Mouse (Mus musculus) layer of hippocampus, adult 11-12 months (tissue): ENCODE data around the gene Tank.

Source experiments
- DNase-seq: peaks from one replicate; pipeline ENCODE4 v3.0.0; 2022; ENCODE audit warnings: low spot score

Gene Tank

DNA sequence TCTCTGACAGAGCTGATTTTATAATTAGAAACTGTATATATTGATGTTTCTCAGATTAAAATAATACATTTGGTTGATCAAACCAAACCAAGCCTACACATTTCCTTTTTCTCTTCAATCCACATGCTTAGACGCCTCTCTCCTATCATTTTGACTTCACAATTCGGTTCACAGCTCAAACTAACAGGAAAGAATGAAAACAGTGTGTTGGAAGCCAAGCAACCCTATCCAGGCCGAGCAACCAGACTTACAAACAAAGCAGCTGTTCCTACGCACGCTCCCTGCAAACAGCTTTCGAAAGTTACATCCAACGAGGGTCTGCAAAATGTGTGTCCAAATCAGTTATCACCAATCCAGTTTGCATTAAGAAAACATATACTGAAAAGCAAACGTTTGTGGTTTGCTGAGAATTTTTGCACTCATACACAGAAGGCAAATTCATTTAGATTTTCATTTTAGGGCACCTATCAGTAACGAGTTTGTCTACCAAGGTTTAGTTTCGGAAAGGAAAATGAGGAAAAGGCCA is 2.2 kb downstream of the Tank start:
- no peak for DNase-seq

DNA sequence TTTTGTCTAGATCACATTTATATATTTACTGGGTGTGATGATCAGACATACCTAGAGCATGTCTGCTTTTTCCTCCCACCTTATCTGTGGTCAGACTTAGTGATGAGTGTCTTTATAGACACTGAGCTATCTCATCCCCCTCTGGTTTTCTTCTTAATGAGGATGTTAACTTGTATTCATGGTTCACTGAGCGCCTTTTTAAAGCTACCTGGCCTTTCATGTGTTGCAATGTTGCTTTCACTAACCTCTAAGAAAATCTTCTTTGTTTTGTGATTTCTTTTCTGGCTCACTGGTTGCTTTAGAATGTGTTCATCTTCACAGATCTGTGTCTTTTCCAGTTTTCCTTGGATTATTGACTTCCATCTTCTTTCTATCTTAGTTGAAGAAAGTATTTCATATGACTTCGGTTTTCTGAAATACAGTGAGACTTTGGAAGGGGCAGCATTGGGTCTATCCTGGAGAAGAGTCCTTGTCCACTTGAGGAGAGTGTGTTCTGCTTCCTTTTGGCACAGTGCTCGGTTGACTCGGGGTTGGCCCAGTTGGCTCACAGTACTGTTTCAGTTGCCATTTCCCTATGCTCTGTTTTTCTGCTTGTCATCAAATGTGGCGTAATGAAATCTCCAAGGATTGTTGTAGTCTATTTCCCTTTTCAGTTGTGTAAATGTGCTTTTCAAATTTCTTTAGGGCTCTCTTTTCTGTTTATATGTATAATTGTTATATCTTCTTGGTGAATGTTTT is 4.4 kb downstream of the Tank start:
- DNase-seq: no peak

DNA sequence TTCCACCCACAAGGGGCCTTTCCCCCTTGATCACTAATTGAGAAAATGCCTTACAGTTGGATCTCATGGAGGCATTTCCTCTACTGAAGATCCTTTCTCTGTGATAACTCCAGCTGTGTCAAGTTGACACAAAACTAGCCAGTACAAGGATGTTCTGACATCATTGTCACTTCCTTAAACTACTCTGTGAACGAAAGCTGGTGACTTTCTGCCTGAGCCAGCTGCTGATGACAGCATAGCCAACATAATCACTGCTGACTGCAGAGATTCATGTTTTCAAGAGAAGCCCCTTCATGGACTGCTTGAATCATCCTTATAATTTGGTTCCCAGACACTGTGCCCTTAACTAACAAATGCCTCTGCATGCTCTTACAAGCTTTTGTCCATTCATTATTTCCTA is 7.1 kb downstream of the Tank start:
- no peak for DNase-seq

DNA sequence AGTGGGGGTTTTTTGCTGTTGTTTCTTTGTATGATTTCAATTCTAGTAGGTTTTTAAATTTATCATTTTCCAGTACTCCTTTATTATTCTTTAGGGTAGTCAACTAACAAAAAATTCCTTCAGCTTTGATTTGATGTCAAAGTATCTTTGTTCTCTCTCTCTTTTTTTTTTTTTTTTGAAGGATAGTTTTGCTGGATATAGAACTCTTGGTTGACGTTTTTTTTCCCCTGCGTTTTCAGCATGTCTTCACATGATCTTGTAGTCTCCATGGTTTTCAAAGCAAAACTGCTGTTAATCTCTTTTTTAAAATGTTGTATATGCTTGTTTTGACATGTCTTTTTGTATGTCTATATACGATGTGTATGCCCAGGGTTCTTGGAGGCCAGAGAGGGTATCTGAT is 7.8 kb downstream of the Tank start:
- DNase-seq: no peak

DNA sequence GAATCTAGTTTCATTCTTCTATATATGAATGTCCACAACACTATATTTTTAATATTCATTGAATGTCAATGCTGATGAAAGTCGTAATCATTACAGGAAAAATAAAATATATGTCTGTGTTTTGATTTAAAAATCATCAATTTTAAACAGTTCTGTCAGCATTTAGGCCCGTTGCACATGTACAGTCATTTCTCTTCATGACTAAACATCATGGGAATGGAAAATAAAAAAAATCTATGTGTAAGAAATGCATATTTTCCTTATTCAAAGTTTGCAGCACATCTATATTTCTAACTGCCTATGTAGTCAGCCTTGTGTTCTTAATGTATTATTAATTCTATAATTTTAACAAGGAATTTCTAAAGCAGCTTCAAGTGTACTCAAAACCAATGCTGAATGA is 12.4 kb downstream of the Tank start:
- no peak for DNase-seq

DNA sequence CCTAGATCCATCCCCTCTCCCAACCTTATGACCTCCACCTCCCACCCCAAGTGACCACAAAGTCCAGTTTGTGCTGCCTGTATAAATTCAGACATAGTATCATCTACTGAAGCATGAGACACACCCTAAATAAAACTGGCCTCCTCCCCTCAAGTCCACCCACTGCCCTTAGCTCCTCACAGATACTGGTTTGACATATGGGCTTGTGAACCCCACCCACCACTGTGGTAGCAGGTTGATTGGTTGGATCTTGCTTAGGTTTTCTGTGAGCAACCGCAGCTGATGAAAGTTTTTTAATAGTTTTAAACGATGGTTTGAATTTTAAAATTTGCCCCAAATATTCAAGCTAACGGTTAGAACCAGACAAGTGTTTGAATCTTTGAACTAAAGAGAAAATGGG is 13.7 kb downstream of the Tank start:
- DNase-seq: no peak

DNA sequence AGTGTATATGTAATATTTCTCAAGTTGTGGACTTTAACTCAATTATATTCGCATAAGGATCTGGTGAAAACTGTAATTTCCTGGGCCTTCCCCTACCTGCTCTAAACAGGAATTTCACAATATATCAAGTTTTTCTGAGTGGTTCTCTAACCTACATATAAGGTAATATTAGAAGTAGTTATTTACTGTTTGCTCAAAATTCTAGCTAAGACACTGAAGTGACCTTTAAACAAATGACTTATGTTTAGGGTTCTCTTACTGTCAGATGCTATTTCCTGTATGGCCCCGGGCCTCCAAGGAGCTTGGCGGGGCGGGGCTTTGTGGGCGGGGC is 14.3 kb downstream of the Tank start:
- no peak for DNase-seq

DNA sequence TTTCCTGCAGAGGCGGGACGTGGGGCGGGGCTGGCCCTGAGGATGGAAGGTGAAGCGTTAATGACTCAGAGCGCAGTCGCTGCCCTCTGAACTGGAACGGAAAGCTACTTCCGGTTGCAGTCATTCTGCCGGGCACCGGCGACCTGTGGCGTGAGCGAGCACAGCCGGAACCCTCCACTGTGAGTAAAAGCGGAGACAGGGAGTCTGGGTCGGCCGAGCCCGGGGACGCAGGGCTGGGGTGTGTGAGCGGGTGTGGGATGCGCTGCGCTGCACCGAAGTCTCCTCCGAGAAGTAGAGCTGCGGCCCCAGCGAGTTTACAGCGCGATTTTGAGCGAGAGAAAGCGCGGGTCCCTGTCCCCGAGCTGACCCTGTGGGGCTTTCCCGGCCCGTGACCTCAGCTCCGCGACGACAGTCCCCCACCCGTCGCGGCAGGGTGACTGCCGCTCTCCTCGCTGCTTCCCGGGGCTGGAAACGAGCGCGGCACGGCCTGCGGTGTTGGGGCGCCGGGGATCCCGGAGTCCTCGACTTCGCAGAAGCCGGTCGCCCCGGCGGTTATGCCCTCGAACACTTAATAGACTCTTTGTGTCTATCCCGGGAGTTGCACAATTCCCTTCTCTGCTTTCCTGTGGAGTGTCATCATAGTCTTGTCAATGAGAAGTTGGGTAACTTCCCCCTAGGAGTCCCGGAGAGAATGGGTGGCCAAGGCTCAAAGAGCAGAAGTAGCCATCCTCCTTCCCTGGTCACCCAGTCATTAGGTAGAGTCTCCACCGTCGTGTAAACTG is 14.8 kb downstream of the Tank start:
- peak; percentile 89 for DNase-seq

DNA sequence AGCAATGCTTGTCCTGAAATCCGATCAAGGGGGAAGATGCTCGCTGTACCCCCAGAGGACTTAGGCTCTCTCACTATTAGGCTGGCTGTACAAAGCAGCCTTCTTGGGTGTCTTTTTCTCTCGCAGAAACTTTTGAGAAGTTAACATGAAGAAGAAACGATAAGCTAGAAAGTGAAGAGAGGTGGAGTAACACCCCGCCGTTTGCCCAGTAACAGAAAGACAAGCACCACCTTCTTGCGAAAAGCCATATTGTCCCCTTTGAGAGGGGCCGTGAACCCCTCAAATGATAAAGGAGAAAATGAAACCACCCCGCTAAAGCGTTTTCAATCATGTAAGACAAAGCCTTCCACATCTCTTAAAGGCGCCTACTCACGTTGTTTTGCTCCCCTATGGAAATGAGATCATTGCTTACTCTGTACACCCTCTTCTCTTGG is 15.5 kb downstream of the Tank start:
- no peak for DNase-seq

DNA sequence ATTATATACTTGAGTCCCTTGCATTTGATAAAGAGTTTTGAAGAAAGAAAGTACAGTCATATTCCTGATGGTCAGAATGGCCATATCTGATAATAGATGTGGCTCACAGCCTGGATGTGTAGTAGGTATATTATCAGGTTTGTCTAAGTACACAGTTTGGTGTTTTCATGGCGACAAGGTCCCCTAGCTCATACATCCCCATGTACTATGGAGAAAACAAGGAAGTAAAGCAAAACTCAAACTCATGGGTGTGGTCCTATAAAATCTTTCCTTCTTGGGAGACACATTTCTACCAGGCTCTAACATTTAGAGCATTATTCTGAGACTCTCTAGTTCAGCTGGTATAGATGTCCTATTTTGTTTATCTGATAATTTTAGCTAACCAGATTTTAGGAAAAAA is 21.3 kb downstream of the Tank start:
- DNase-seq: no peak

DNA sequence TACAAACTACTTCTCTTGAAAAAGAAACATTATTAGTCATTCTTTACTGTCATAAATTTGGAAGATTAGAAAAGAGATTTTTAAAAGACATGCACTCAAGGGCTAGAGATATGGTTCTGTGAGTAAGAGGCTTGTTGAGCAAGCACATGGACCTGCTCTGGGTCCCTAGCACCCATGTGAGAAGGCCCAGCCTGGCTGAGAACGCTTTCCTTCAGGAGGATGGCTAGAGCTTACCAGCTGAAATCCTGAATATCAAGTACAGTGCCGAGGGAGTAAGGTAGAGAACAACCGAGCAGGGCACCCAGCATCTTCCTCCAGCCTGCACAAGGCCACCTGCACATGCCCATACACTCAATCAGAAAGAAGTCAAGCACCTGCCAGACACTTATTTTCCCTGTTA is 25.1 kb downstream of the Tank start:
- DNase-seq: no peak

DNA sequence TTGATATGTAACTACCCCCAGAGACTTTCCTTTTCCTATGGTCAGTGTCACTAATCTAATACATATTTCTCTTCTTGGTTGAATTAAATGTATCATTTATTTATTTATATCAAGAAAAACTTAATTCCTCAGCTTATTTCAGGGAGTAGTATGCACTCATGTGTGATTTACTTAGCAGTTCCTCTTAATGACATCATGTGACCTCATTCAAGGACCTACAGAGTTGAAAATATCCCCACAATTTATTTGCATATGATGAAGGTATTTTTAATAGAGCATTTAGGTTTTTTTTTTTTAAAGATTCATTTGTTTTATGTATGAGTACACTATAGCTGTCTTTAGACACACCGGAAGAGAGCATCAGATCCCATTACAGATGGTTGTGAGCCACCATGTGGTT is 28.6 kb downstream of the Tank start:
- no peak for DNase-seq

DNA sequence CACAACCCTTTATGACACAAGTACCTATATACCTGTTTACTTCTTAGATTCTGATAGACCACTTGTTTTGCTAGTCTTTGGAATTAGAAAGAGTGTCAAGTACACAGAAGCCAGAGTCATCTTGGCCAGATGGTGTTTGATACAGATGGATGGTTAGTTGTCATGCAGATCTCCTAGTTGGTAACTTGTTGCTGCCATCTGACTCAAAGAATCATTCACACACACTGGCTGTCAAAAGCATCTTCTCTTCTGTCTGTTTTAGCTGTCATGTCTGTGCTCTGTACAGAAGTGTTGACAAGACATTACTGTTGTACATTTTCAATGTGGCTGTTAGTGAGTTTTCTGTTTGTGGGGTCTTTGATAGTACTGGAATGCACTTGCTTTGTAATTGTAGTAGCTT is 45.6 kb downstream of the Tank start:
- no peak for DNase-seq

DNA sequence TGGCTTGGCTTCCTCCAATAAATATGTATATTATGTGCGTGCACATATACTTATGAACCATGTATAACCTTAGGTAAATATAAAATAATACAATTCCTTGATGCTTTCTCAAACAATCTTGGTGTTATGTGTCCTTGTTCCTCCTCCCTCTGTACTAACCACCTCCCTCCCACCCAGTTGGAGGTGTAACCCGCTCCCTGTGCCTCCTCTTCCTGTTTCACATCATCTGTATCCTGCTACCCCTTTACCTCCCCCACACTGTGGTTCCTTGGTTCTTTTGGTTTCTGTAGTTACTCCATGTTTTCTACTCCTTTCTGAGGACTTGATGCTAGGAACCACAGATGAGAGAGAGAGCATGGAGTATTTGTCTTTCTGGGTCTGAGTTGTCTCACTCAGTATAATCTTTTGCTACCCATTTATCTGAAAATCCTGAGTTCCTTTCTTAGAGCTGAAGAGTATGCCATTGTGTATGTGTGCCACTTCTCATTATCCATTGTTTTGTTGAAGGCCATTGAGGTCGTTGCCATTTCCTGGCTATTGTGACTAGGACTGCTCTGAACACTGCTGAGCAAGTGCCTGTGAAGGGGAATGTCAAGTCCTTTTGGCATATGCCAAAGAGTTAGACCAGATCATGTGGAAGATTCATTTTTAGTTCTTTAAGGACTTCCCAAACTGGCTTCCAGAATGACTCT is 52.6 kb downstream of the Tank start:
- DNase-seq: no peak

DNA sequence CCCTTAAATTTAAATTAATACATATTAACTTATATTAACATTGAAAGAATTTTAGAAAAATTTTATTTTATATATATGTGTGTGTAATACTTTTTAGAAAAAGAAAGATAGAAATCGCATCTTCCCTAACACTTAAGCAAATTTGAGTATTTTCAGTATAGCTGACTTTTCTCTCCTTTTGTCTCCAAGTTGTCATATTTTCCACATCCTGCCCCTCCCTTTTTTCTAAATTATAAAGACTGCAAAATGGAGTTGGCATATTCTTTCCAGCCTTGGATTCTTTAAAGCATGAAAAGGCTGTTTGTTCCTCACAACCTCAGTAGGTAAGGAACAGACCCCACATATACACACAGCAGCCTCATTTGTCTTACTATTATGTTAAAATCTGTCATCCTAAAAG is 56.7 kb downstream of the Tank start:
- DNase-seq: no peak

DNA sequence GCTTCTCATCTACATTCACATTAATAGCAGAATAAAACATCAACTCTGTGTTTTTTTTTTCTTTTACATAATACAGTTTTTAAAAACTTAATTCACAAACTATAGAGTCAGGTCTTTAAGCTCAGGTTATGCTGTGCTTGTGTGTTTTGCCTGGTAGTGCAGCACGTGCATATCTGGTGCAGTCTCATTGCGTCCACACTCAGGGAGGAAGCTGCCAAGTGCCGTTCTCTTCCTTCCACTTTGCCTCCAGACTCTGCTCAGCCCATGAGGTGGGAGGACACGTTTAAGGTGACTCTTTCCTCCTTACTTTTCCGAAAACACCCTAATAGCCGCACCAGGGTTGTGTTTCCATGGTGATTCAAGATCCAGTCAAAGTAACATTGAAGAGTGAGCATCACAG is 59.8 kb downstream of the Tank start:
- no peak for DNase-seq

DNA sequence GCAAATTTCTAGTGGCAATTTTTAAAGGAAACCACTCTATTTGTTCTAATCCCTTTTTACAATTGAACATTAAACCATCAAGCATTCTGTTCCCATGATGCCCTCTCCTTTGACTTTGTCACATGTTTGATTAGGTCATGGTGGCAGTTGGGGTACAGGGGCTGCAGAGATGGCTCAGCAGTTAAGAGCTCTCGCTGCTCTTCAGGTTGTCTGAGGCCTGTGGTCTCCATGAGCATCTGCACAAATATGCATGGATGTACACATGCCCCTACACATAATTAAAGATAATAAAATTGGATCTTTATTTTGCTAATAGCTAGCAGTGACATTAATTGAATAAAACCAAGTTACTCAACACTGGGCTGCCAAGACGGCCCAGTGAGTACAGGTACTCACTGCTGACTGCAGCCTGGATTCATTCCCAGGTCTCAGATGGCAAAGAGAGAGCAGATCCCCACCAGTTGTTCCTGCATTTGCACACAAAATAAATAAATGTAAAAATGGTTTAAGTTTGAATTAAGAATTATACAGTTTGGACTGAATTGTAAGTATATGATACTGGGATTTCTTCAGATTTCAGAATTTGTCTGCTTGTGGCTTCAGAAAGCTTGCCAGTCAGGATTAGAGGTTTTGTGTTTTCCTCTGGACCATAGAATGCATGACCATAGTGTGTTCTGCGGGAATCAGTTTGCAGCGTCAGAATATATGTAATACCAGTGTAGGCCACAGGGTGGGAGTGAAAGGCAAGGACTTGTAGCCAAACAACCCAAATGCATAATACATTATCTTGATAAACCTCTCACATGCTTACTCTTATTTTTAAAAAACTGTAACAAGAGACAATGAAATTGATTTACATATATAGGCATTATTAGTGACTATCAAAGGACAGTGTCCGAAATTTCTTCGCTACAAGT is 64.3 kb downstream of the Tank start:
- DNase-seq: peak; percentile 81

DNA sequence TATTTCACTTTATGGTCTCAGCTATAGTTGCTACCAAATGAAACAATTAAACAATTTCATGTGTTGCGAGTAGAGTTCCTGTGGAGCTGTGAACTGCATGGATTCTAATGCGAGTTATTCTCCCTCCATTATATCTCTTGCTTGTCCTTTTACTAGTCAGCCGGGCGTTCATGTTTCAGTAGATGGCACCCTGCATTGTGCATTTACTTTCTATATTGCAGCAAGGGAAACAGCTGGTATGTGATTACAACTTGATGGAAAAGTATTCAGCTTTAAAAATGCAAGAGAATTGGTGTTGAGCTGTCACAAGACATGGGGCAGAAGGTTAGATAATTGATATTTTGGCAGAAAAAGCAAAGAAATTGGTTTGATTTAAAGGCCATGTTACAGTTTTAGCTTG is 72.8 kb downstream of the Tank start:
- no peak for DNase-seq

DNA sequence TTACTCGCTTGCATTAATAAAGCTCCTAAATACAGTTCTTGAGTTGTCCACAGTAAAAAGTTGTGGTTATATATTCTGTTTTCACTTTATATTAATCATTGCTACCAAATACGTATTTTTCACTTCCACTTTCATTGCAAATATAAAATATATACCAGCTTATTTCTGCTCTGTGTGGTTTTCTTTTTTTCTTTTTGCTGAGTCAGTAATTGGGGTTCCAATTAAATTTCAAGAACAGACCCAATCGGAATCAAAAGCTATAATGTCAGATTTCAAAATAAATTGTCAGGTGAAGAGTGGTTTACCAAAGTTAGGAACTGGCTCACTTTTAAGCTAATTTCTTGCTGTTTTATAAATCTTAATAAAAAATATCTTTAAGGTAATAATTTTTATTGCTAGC is 73.3 kb downstream of the Tank start:
- no peak for DNase-seq

DNA sequence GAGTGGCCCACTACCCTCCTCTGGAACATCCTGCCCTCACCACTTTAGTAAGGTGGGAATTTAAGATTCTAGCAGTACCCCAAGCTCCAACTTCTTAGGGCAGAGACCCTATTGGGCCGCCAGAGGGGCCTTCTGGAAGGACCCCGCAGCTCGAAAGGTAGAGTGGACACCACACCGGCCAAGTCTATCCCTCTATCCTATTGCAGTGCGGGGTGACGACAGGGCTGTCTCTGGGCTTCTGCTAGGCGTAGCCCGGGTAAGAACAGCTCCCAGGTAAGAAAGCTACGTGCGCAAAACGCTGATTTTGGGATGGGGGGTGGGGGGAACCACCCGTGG is 76.6 kb downstream of the Tank start:
- DNase-seq: no peak

DNA sequence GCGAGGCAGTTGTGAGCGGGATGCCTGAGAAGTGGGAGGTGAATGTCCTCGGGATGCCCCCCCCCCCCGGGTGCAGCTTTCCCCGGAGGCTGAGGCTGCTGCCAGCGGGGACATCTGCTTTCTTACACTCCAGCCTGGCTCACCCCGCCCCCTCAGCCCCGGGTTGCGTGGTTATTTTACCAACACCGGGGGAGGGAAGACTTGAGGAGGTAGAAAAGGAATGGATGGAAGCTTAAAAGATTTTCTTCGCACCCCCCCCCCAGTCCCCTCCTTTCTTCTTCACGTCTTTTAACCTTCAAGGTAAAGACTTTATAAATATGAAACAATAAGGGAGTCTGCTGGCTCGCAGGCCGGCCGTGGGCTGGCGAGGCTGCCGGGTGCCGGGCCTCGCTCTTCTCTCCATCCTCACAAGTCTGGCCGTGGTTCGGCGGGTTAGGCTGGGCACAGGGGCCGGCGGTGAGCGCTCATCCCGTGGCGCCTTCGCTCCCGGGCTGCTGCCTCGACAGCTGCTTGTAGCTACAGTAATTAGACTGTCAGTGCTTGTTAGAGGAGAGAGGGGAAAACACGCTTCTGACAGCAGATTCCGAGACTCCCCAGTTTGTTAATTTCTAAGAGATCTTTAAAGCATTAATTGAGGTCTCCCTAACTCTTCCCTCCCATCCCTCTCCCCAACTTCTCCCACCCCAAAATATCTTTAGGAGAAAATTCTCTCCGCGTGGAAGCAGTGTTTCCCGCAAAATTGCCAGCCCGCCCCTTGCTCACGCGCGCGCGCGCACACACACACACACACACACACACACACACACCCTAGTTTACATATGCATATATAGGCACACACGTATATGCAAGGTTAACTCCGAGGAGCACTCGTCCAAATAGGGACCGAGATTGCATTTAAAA is 77.2 kb downstream of the Tank start:
- DNase-seq: peak; percentile 74
